Mouse (Mus musculus) stomach, postnatal 0 days (tissue): ENCODE results near the gene Pxdc1. TPM values are rescaled to one million over a fixed set of nuclear protein-coding genes. Genes with fewer than 3 reads are reported as not detected.

ENCODE experiments used
- ATAC-seq: fragments of 200-750 bp; cut with Nextera tagmentation; 2 replicates; pipeline ENCODE4 v1.8.0; 2017; ENCODE audit not compliant: low FRiP score, low TSS enrichment
- DNase-seq: peaks from one replicate; pipeline ENCODE4 v3.0.0-alpha.2; 2016; ENCODE audit warnings: low spot score
- H3K27ac ChIP-seq: fragments of 300-500 bp; sonication (generic); replicated peaks from 2 replicates; pipeline ENCODE4 v1.5.1; 2014; ENCODE audit warnings: mild to moderate bottlenecking, control low read depth
- H3K27me3 ChIP-seq: fragments of 300-500 bp; sonication (generic); 2 replicates; pipeline ENCODE4 v1.6.1; 2014; ENCODE audit warnings: low read length; ENCODE audit not compliant: control insufficient read depth, insufficient read depth
- H3K36me3 ChIP-seq: fragments of 300-500 bp; sonication (generic); 2 replicates; pipeline ENCODE4 v1.6.1; 2014; ENCODE audit warnings: low read length, mixed read lengths; ENCODE audit not compliant: control insufficient read depth, insufficient read depth
- H3K4me1 ChIP-seq: fragments of 300-500 bp; sonication (generic); replicated peaks from 2 replicates; pipeline ENCODE4 v1.6.1; 2014; ENCODE audit warnings: antibody characterized with exemption; ENCODE audit not compliant: control insufficient read depth, insufficient read depth
- H3K4me2 ChIP-seq: fragments of 300-500 bp; sonication (generic); replicated peaks from 2 replicates; pipeline ENCODE4 v1.6.1; 2014; ENCODE audit warnings: low read depth, mild to moderate bottlenecking, control low read depth, moderate library complexity
- H3K4me3 ChIP-seq: fragments of 300-500 bp; sonication (generic); 2 replicates; pipeline ENCODE4 v1.5.1; 2014; ENCODE audit warnings: low read depth, low read length, control low read depth
- H3K9ac ChIP-seq: fragments of 300-500 bp; sonication (generic); 2 replicates; pipeline ENCODE4 v1.6.1; 2014; ENCODE audit warnings: mild to moderate bottlenecking, low read length, control low read depth, mixed read lengths
- H3K9me3 ChIP-seq: fragments of 300-500 bp; sonication (generic); 2 replicates; pipeline ENCODE4 v1.6.1; 2016; ENCODE audit warnings: low read length; ENCODE audit not compliant: control insufficient read depth
- CTCF ChIP-seq: IDR thresholded peaks from 2 replicates; pipeline ENCODE4 v1.5.1; 2016; ENCODE audit warnings: antibody characterized with exemption, low read depth, mild to moderate bottlenecking, moderate library complexity
- EP300 ChIP-seq: optimal IDR thresholded peaks from 2 replicates; pipeline ENCODE3; 2016; ENCODE audit warnings: antibody characterized with exemption
- WGBS: fragments of 180-500 bp; shearing (Covaris S2); extraction: QIAGEN DNeasy Blood & Tissue Kit; methylation state at CpG from one replicate; pipeline ENCODE4 v1.1.7; 2014; 5-methylcytosine and 5-hydroxymethylcytosine counted together
- polyA plus RNA-seq: library from polyadenylated mRNA; unstranded; fragments of >200 nt; fragmentation: Nextera tagmentation; extraction: Ambion mirVana; gene quantifications from 2 replicates; pipeline ENCODE4 v1.2.1, GENCODE M21; 2015

Gene Pxdc1
- polyA plus RNA-seq, 1 experiment from 2014 or later, result 14.4 TPM

- Histone ChIP-seq H3K9ac (no peak overlapping the region), H3K4me1 (peaks cover 3% of the 10 kb centered on the region; the same call in 1 of the 2 replicates)
- no peak for ATAC-seq
Measured at GRCm38 (mm10) chr13:34647221-34647620, 6.1 kb downstream of the Pxdc1 start.

GRCm38 (mm10) chr13:34646240-34646750, 7.0 kb downstream of the Pxdc1 start:
- Histone ChIP-seq H3K4me3 (no peak overlapping the region), H3K27me3 (no peaks in the 10 kb centered on the region), H3K4me1 (no peaks in the 10 kb centered on the region), H3K9me3 (no peaks in the 10 kb centered on the region), H3K9ac (no peak overlapping the region), H3K27ac (no peak overlapping the region), H3K36me3 (no peaks in the 10 kb centered on the region), H3K4me2 (no peak overlapping the region)
- 33% methylated on average over 7 of the region's 7 CpGs for WGBS
- ATAC-seq, result no peak
- no peak for TF ChIP-seq EP300
- TF ChIP-seq CTCF, result no peak
- no peak for DNase-seq

More at GRCm38 (mm10) chr13:34647221-34647620, 6.1 kb downstream of the Pxdc1 start:
- Histone ChIP-seq H3K36me3 (no peaks in the 10 kb centered on the region), H3K27me3 (no peaks in the 10 kb centered on the region), H3K4me2 (no peak overlapping the region), H3K27ac (no peak overlapping the region), H3K9me3 (no peaks in the 10 kb centered on the region), H3K4me3 (no peak overlapping the region)
- TF ChIP-seq CTCF (no peak), EP300 (no peak)
- 82% methylated on average over 8 of the region's 8 CpGs for WGBS
- no peak for DNase-seq

DNA sequence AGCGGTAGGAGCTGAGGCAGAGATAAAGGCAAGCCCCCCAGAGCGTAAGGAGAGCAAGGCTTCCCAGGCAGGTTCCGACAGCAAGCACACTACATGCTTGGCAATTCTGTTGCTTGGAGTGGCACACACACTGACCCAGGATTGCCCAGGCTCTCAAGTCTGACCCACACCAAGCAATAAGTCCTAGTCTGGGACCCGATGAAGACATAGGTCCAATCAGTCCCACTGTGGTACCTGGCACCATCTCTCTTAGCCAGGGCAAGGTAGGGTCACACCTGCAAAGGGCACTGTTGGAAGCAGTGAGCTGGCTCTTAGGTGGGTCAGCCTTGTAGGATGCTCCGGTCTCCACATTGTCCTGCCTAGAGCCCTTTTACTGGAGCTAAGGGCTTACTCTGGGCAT, 7.8 kb downstream of the Pxdc1 start:
- no peaks in the 10 kb centered on the region for H3K4me1 ChIP-seq
- H3K9ac ChIP-seq, result no peak overlapping the region
- no peaks in the 10 kb centered on the region for H3K27me3 ChIP-seq
- no peak overlapping the region for H3K4me2 ChIP-seq
- no peak for TF ChIP-seq CTCF
- no peak for DNase-seq
- no peak overlapping the region for H3K27ac ChIP-seq
- no peaks in the 10 kb centered on the region for H3K36me3 ChIP-seq
- no peaks in the 10 kb centered on the region for H3K9me3 ChIP-seq
- WGBS, result 95% methylated on average over 5 of the region's 5 CpGs
- ATAC-seq, result no peak
- H3K4me3 ChIP-seq, result no peak overlapping the region

DNA sequence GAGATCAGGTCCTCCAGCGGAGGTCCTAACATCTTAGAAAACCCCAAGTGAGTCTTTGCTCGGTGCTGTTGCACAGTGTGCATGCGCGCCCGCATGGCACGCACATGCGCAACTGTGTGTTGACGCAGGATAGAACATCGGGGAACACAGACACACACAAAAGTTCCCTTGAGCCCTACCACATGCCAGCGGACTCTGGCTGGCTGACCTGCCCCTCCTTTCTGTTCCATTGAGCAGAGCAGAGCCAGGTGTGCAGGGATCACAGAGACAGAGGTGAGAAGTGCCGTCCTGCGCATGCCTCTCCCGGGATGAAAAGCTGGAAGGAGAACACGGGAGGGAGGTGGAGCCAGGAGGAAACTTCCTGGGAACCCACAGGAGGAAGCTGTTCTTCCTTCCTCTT, 8.9 kb downstream of the Pxdc1 start:
- TF ChIP-seq EP300 (no peak), CTCF (no peak)
- Histone ChIP-seq H3K27me3 (no peaks in the 10 kb centered on the region), H3K27ac (no peak overlapping the region), H3K9me3 (no peaks in the 10 kb centered on the region), H3K9ac (no peak overlapping the region), H3K4me3 (no peak overlapping the region), H3K36me3 (no peaks in the 10 kb centered on the region), H3K4me1 (no peaks in the 10 kb centered on the region), H3K4me2 (no peak overlapping the region)
- ATAC-seq (no peak), DNase-seq (no peak)
- 70% methylated on average over 14 of the region's 14 CpGs for WGBS

- ATAC-seq (no peak), DNase-seq (no peak)
- 87% methylated on average over 4 of the region's 4 CpGs for WGBS
- H3K4me1 ChIP-seq, result no peaks in the 10 kb centered on the region
- H3K27ac ChIP-seq, result no peak overlapping the region
- H3K36me3 ChIP-seq, result no peaks in the 10 kb centered on the region
- no peaks in the 10 kb centered on the region for H3K9me3 ChIP-seq
- H3K4me3 ChIP-seq, result no peak overlapping the region
- H3K27me3 ChIP-seq, result no peaks in the 10 kb centered on the region
- no peak overlapping the region for H3K4me2 ChIP-seq
- H3K9ac ChIP-seq, result no peak overlapping the region
- no peak for TF ChIP-seq EP300
- no peak for TF ChIP-seq CTCF
Measured at GRCm38 (mm10) chr13:34643926-34644325, 9.4 kb downstream of the Pxdc1 start.

DNA sequence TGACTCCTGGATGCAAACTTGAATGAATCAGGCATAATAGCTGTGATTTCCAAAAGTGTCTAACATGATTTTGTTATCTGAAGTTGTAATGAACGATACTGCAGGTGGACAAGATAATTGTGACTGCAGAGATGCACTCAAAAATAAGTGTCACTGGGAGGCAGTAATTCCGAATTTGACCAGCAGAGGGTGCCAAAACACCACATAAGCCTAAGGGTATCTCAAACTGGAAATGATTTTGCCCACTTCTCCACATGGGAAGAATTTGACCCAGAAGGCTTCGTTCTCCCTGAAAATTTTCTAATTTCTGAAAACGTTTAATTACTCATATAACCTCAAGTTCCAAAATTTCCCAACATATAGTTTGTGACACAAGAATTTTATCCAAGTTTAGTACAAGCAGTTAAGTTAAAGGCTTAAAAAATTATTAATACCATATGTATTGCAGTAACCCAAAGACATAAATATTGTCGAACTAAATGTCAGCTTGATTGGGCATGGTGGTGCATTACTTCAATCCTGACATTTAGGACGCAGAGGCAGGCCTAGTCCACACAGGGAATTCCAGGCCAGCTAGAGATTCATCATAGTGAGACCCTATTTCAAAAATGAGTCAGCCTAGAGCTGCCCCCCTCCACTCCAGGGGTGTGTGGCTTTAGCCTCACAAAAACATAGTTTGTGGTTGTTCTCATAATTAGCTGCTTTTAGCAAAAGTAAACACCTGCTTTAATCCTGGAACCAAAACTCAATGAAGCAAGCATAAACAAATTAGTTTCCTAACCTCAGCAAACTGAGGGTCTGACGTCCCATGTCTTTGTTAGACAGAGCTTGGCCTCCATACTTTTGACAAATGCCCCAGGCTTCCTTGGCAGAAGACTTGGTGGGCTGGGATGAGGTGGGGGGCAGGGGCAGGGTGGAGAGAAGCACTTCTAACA, 10.1 kb downstream of the Pxdc1 start:
- no peaks in the 10 kb centered on the region for H3K27me3 ChIP-seq
- H3K27ac ChIP-seq, result no peak overlapping the region
- H3K9ac ChIP-seq, result no peak overlapping the region
- ATAC-seq (no peak), DNase-seq (peak; percentile 67)
- TF ChIP-seq EP300, result no peak
- TF ChIP-seq CTCF, result peak; percentile 96
- H3K4me1 ChIP-seq, result no peaks in the 10 kb centered on the region
- no peaks in the 10 kb centered on the region; the same call in 1 of the 2 replicates for H3K36me3 ChIP-seq
- H3K4me2 ChIP-seq, result no peak overlapping the region
- no peaks in the 10 kb centered on the region for H3K9me3 ChIP-seq
- no peak overlapping the region for H3K4me3 ChIP-seq
- WGBS, result 29% methylated on average over 7 of the region's 7 CpGs
